Mouse (Mus musculus) kidney, adult 2 months (tissue): ENCODE measurements around the gene Adh4. TPM values are rescaled to one million over a fixed set of nuclear protein-coding genes. Genes with fewer than 3 reads are reported as not detected.

Source experiments
- DNase-seq: peaks from one replicate; pipeline ENCODE4 v3.0.0; 2021
- H3K27ac ChIP-seq: fragments of 200-500 bp; 2 replicates; pipeline ENCODE4 v1.5.1; 2012; ENCODE audit warnings: low read depth, low read length, control low read depth, inconsistent platforms; ENCODE audit not compliant: insufficient read depth
- H3K27me3 ChIP-seq: fragments of 200-500 bp; replicated peaks from 2 replicates; pipeline ENCODE4 v1.6.1; 2012; ENCODE audit warnings: mild to moderate bottlenecking, moderate library complexity, low read length, inconsistent platforms; ENCODE audit not compliant: control insufficient read depth, insufficient read depth
- H3K36me3 ChIP-seq: fragments of 200-500 bp; 2 replicates; pipeline ENCODE4 v1.6.1; 2012; ENCODE audit warnings: mild to moderate bottlenecking, moderate library complexity, low read length, inconsistent platforms; ENCODE audit not compliant: control insufficient read depth, insufficient read depth
- H3K4me1 ChIP-seq: fragments of 200-500 bp; 2 replicates; pipeline ENCODE4 v1.6.1; 2011; ENCODE audit warnings: low read length; ENCODE audit not compliant: control insufficient read depth, insufficient read depth
- H3K4me3 ChIP-seq: fragments of 200-500 bp; 2 replicates; pipeline ENCODE4 v1.5.1; 2011; ENCODE audit warnings: mild to moderate bottlenecking, low read depth, low read length, control low read depth; ENCODE audit not compliant: insufficient read depth
- CTCF ChIP-seq: fragments of 200-500 bp; conservative IDR thresholded peaks from 2 replicates; pipeline ENCODE4 v1.5.1; 2011; ENCODE audit warnings: low read depth, mild to moderate bottlenecking, control low read depth, low read length, moderate library complexity, mixed read lengths; ENCODE audit not compliant: insufficient read depth, insufficient read length
- POLR2A ChIP-seq: fragments of 200-500 bp; IDR thresholded peaks from one replicate; pipeline ENCODE4 v1.6.1; 2011; ENCODE audit warnings: low read depth, low read length, control low read depth
- WGBS: fragments of 180-500 bp; shearing (Covaris S2); methylation state at CpG from one replicate; pipeline ENCODE4 v1.1.7; 2018; 5-methylcytosine and 5-hydroxymethylcytosine counted together
- polyA plus RNA-seq: library from polyadenylated mRNA; depleted of rRNA; stranded (reverse); fragments of >200 nt; gene quantifications from 2 replicates; pipeline ENCODE4 v1.2.3, GENCODE M21; 2012

Gene Adh4
- polyA plus RNA-seq, 1 experiment: 0.31 TPM

DNA sequence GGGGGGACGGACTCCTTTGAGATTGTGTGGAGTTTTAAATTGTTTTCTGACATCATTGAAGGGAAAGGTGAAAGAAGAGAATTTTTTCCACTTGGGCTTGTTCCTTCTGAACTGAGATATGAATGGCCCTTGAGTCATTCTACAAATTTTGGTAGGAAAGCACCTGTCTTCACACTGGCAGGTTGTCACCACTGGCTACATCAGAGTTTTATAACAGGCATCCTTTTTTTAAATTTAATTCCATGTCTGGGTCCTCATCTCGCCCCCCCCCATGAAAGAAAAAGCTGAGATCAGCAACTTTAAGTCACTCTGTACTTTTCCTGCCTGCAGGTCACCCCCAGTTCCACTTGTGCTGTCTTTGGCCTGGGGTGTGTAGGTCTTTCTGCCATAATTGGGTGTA lies 8.4 kb downstream of the Adh4 start:
- H3K27ac ChIP-seq: no peak overlapping the region
- H3K36me3 ChIP-seq: no peaks in the 10 kb centered on the region
- TF ChIP-seq CTCF (no peak), POLR2A (no peak)
- 76% methylated on average over 2 of the region's 2 CpGs for WGBS
- no peak for DNase-seq
- H3K4me3 ChIP-seq: no peak overlapping the region
- no peaks in the 10 kb centered on the region for H3K27me3 ChIP-seq
- H3K4me1 ChIP-seq: no peaks in the 10 kb centered on the region

DNA sequence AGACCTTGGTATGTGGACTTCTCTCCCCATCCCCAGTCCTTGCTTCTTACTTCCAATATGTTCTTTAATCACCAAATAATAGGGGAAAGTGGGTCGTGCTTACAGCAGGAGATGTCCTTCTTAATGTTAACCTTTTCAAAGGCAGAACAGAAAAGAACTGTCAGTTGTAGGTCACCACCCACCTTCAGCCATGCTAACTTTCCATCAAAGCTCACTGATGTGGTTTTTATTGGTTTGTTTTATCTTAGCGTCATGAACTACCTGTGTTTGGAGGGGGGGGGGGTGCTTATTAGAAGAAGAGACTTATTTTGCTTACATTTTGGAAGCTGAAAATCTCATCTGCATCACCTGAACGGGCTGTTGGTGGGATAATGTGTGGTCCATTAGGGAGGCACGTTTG lies 9.0 kb downstream of the Adh4 start:
- H3K36me3 ChIP-seq: no peaks in the 10 kb centered on the region
- no peak for TF ChIP-seq POLR2A
- no peak for TF ChIP-seq CTCF
- no peak overlapping the region for H3K4me3 ChIP-seq
- H3K4me1 ChIP-seq: no peaks in the 10 kb centered on the region
- H3K27me3 ChIP-seq: no peaks in the 10 kb centered on the region
- no peak for DNase-seq
- WGBS: 73% methylated on average over 4 of the region's 4 CpGs
- no peak overlapping the region for H3K27ac ChIP-seq

DNA sequence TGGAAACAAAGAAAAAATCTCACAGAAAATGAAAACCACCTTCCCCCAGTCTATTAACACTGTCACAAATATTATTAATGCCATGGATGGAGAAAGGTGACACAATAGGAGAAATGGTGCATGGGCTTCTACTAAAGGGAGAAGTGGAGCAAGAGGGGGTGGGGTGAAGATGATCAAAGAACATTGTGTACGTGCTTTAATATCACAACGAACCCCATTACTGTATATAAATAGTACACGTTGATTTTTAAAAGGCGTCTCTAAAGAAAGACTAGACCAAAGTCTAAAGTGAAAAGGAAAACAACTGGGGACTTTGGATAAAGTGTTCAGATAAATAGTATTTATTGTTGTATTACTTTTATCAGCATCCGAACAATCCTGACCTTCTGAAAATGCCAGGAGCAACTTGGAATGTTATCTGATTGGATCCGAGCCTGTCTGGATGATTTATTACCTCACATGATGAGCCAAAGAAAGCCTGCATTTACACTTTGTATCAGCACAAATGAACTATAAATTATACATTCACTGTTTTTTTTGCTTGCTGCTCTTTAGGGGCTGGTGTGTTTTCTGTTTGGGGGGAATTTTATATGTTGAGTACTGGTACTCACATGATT lies 15.2 kb downstream of the Adh4 start:
- Histone ChIP-seq H3K36me3 (no peaks in the 10 kb centered on the region), H3K4me1 (no peaks in the 10 kb centered on the region), H3K4me3 (no peak overlapping the region), H3K27me3 (no peaks in the 10 kb centered on the region), H3K27ac (no peak overlapping the region)
- WGBS: 46% methylated on average over 6 of the region's 6 CpGs
- DNase-seq: peak; percentile 27
- TF ChIP-seq CTCF (no peak), POLR2A (no peak)

DNA sequence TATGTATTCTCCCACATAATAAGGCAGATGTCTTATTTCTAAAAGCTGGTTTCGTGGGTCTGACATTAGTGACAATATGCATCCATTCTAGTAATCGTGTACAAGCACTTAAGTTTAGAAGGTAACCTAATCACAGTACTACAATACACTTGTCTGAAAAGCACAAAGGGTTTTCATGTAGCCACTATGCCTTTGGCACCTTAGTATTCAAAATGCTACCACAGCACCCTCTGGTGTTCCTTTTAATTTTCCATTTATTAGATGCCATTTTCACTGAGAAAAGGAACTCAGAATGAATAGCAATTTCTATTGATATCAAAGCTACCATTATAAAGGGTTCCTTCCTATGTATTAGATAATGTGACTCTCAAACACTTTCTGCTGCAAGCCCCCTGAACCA lies 16.6 kb downstream of the Adh4 start:
- Histone ChIP-seq H3K4me1 (no peaks in the 10 kb centered on the region), H3K4me3 (no peak overlapping the region), H3K27ac (no peak overlapping the region), H3K36me3 (no peaks in the 10 kb centered on the region), H3K27me3 (no peaks in the 10 kb centered on the region)
- DNase-seq: peak; percentile 62
- no peak for TF ChIP-seq POLR2A
- TF ChIP-seq CTCF: no peak
- 50% methylated on average over 2 of the region's 2 CpGs for WGBS

DNA sequence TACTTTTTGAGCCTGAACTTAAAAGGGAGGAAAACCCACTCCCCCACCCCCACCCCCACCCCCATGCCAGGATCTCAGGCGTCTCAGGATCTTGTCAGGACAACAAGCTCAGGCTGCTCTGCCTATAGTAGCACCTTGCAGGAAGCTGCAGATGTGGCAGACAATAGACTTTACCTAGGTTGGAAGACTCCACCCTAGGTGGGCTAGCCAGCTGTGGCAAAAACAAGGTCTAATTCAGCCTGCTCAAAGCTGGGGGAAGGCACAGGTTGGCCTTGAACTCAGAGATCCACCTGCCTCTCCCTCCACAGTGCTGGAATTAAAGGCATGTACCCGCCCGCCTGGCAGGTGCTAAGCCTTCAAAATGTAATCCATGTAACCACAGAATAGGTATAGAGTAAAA lies 23.4 kb downstream of the Adh4 start:
- TF ChIP-seq CTCF (no peak), POLR2A (no peak)
- no peak for DNase-seq
- H3K27ac ChIP-seq: no peak overlapping the region
- no peak overlapping the region for H3K4me3 ChIP-seq
- H3K36me3 ChIP-seq: no peaks in the 10 kb centered on the region
- H3K4me1 ChIP-seq: peaks cover 3% of the 10 kb centered on the region; the same call in 1 of the 2 replicates
- no peaks in the 10 kb centered on the region for H3K27me3 ChIP-seq
- WGBS: 79% methylated on average over 3 of the region's 3 CpGs

DNA sequence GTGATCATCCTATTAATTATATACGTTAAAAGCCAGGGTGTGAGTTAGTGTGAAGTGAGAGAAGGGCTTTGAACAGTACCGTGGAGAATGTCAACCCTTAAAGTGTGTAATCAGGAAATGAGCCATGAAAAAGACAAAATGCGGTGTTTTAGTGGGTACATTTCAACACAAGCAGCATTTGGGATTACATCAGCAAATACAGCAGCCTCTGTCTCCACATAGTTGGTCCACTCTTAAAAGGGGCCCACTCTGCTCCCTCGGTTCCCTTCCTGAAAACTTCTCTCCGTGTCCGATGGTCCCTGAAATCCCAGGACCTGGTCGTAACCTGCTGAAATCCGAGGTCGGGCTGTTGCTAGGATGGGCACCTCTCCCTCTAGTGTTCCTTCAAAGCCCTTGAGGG lies 26.9 kb downstream of the Adh4 start:
- Histone ChIP-seq H3K27me3 (no peaks in the 10 kb centered on the region), H3K27ac (no peak overlapping the region; the same call in 1 of the 2 replicates), H3K4me1 (peaks cover 3% of the 10 kb centered on the region; the same call in 1 of the 2 replicates), H3K4me3 (peak overlapping the region; percentile 97), H3K36me3 (no peaks in the 10 kb centered on the region)
- 2% methylated on average over 9 of the region's 9 CpGs for WGBS
- DNase-seq: no peak
- TF ChIP-seq POLR2A (no peak), CTCF (no peak)

DNA sequence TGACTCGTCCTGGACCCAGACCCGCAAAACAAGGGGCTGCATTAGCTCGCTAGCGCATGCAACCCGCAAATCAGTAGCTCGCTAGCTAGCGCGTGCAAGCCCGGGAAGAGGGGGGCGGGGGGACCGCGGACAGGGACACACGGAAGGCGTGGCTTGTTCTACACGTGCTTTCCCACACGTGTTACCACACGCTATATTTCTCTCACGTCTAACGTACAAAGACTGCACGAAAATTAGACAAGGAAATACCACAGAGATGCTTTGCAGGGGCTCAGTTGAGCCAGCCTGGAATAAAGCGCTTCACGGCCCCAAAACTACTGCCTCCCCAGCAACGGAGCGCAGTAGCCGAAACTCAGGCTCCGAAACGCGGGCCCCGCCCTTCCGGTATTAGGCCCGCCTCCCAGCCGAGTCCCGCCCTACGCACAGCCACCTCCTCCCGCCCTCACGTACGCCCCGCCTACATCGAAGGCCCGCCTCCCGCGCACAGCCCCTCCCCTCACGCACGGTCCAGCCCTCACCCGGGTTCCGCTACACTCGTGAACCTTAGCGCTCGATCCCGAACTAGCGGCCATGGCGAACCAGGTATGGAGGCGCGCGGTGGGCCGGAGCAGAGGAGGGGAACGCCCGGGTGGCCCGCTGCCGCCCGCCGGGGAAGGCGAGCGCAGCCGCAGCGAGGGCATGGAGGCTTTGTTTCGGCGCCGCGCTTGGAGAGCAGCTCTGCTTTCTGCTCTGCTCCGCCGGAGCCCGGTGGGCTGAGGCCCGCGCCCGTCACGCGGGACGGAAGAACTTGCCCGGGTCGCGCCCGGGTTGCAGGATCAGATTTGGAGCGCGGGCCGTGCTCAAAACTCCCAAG lies 27.6 kb downstream of the Adh4 start, which contains the start of gene Adh5:
Adh5 (plus strand) TSS at position 482 of the 853 bp plus-strand sequence.
- under 1% methylated on average over 85 of the region's 86 CpGs for WGBS
- DNase-seq: peak; percentile 94
- peak within 1 kb of the TSS; percentile 92 for H3K27ac ChIP-seq

More for the DNA sequence above, 27.6 kb downstream of the Adh4 start, which contains the start of gene Adh5:
- Histone ChIP-seq H3K4me3 (peak within 1 kb of the TSS; percentile 97), H3K36me3 (no peaks in the 10 kb centered on the region), H3K4me1 (peaks cover 4% of the 10 kb centered on the region; the same call in 1 of the 2 replicates), H3K27me3 (no peaks in the 10 kb centered on the region)
- no peak for TF ChIP-seq POLR2A
- no peak for TF ChIP-seq CTCF
